Mouse (Mus musculus): ENCODE results near the gene Fam189a1. TPM values are rescaled to one million over a fixed set of nuclear protein-coding genes. Genes with fewer than 3 reads are reported as not detected.

Fam189a1 gene
- polyA plus RNA-seq, 1 experiment from 2014 or later, result 0.46 TPM

GRCm38 (mm10) chr7:64936927-64937326 is 219.4 kb downstream of the Fam189a1 start:
- no peak overlapping the region for H3K9ac ChIP-seq
- no peaks in the 10 kb centered on the region for H3K36me3 ChIP-seq (ENCODE audit: insufficient read depth)
- no peaks in the 10 kb centered on the region for H3K9me3 ChIP-seq (ENCODE audit: low read depth, low read length)
- no peak overlapping the region for H3K4me2 ChIP-seq
- WGBS, result 73% methylated on average over 4 of the region's 4 CpGs
- no peak overlapping the region for H3K27ac ChIP-seq (ENCODE audit: low read depth)
- TF ChIP-seq CTCF (IDR thresholded peaks at IDR 0.05; ENCODE audit: low read depth), result no peak
- H3K4me3 ChIP-seq (ENCODE audit: low read depth, low read length), result no peak overlapping the region
- H3K27me3 ChIP-seq (ENCODE audit: insufficient read depth, low read length), result no peaks in the 10 kb centered on the region
- no peaks in the 10 kb centered on the region for H3K4me1 ChIP-seq (ENCODE audit: insufficient read depth)
- DNase-seq (no peak), ATAC-seq (ENCODE audit: insufficient read depth) (no peak)

- no peaks in the 10 kb centered on the region for H3K4me1 ChIP-seq (ENCODE audit: insufficient read depth)
- no peaks in the 10 kb centered on the region for H3K9me3 ChIP-seq (ENCODE audit: low read depth, low read length)
- 45% methylated on average over 3 of the region's 3 CpGs for WGBS
- no peaks in the 10 kb centered on the region for H3K36me3 ChIP-seq (ENCODE audit: insufficient read depth)
- H3K4me3 ChIP-seq (ENCODE audit: low read depth, low read length), result no peak overlapping the region
- no peaks in the 10 kb centered on the region for H3K27me3 ChIP-seq (ENCODE audit: insufficient read depth, low read length)
- H3K9ac ChIP-seq, result no peak overlapping the region
- no peak for TF ChIP-seq CTCF (IDR thresholded peaks at IDR 0.05; ENCODE audit: low read depth)
- ATAC-seq (ENCODE audit: insufficient read depth) (no peak), DNase-seq (no peak)
- H3K27ac ChIP-seq (ENCODE audit: low read depth), result no peak overlapping the region
- no peak overlapping the region for H3K4me2 ChIP-seq
Measured at GRCm38 (mm10) chr7:64934115-64934514, 222.3 kb downstream of the Fam189a1 start.

GRCm38 (mm10) chr7:64930980-64931379 is 225.4 kb downstream of the Fam189a1 start:
- no peaks in the 10 kb centered on the region for H3K27me3 ChIP-seq (ENCODE audit: insufficient read depth, low read length)
- ATAC-seq (ENCODE audit: insufficient read depth) (no peak; the same call in 1 of the 2 replicates), DNase-seq (peak; percentile 10)
- H3K9me3 ChIP-seq (ENCODE audit: low read depth, low read length), result no peaks in the 10 kb centered on the region
- no peak overlapping the region for H3K4me3 ChIP-seq (ENCODE audit: low read depth, low read length)
- no peaks in the 10 kb centered on the region for H3K4me1 ChIP-seq (ENCODE audit: insufficient read depth)
- no peaks in the 10 kb centered on the region for H3K36me3 ChIP-seq (ENCODE audit: insufficient read depth)
- no peak overlapping the region for H3K9ac ChIP-seq
- TF ChIP-seq CTCF (IDR thresholded peaks at IDR 0.05; ENCODE audit: low read depth), result no peak
- 48% methylated on average over 4 of the region's 4 CpGs for WGBS
- H3K27ac ChIP-seq (ENCODE audit: low read depth), result no peak overlapping the region
- no peak overlapping the region for H3K4me2 ChIP-seq

- Histone ChIP-seq H3K4me3 (ENCODE audit: low read depth, low read length) (no peak overlapping the region), H3K27ac (ENCODE audit: low read depth) (no peak overlapping the region), H3K4me2 (no peak overlapping the region), H3K9ac (no peak overlapping the region), H3K4me1 (ENCODE audit: insufficient read depth) (no peaks in the 10 kb centered on the region), H3K36me3 (ENCODE audit: insufficient read depth) (no peaks in the 10 kb centered on the region), H3K9me3 (ENCODE audit: low read depth, low read length) (no peaks in the 10 kb centered on the region), H3K27me3 (ENCODE audit: insufficient read depth, low read length) (no peaks in the 10 kb centered on the region)
- TF ChIP-seq CTCF (IDR thresholded peaks at IDR 0.05; ENCODE audit: low read depth), result no peak
- ATAC-seq (ENCODE audit: insufficient read depth), result no peak
- 66% methylated on average over 5 of the region's 5 CpGs for WGBS
- no peak for DNase-seq
Measured at GRCm38 (mm10) chr7:64923918-64924317, 232.5 kb downstream of the Fam189a1 start.

- DNase-seq (no peak), ATAC-seq (ENCODE audit: insufficient read depth) (no peak)
- Histone ChIP-seq H3K4me1 (ENCODE audit: insufficient read depth) (no peaks in the 10 kb centered on the region), H3K4me3 (ENCODE audit: low read depth, low read length) (no peak overlapping the region), H3K9ac (no peak overlapping the region), H3K9me3 (ENCODE audit: low read depth, low read length) (no peaks in the 10 kb centered on the region), H3K36me3 (ENCODE audit: insufficient read depth) (no peaks in the 10 kb centered on the region), H3K27ac (ENCODE audit: low read depth) (no peak overlapping the region), H3K27me3 (ENCODE audit: insufficient read depth, low read length) (no peaks in the 10 kb centered on the region), H3K4me2 (no peak overlapping the region)
- WGBS, result 79% methylated on average over 13 of the region's 13 CpGs
- no peak for TF ChIP-seq CTCF (IDR thresholded peaks at IDR 0.05; ENCODE audit: low read depth)
Measured at GRCm38 (mm10) chr7:64921189-64921588, 235.2 kb downstream of the Fam189a1 start.

GRCm38 (mm10) chr7:64920735-64921134 is 235.6 kb downstream of the Fam189a1 start:
- WGBS, result 78% methylated on average over 5 of the region's 5 CpGs
- no peaks in the 10 kb centered on the region for H3K27me3 ChIP-seq (ENCODE audit: insufficient read depth, low read length)
- no peak overlapping the region for H3K9ac ChIP-seq
- no peak for TF ChIP-seq CTCF (IDR thresholded peaks at IDR 0.05; ENCODE audit: low read depth)
- H3K36me3 ChIP-seq (ENCODE audit: insufficient read depth), result no peaks in the 10 kb centered on the region
- DNase-seq (no peak), ATAC-seq (ENCODE audit: insufficient read depth) (no peak)
- no peaks in the 10 kb centered on the region for H3K9me3 ChIP-seq (ENCODE audit: low read depth, low read length)
- H3K4me2 ChIP-seq, result no peak overlapping the region
- H3K4me3 ChIP-seq (ENCODE audit: low read depth, low read length), result no peak overlapping the region
- no peak overlapping the region for H3K27ac ChIP-seq (ENCODE audit: low read depth)
- H3K4me1 ChIP-seq (ENCODE audit: insufficient read depth), result no peaks in the 10 kb centered on the region

- H3K9me3 ChIP-seq (ENCODE audit: low read depth, low read length), result no peaks in the 10 kb centered on the region
- H3K4me3 ChIP-seq (ENCODE audit: low read depth, low read length), result no peak overlapping the region
- no peaks in the 10 kb centered on the region for H3K36me3 ChIP-seq (ENCODE audit: insufficient read depth)
- 21% methylated on average over 7 of the region's 7 CpGs for WGBS
- DNase-seq (peak; percentile 32), ATAC-seq (ENCODE audit: insufficient read depth) (peak; percentile 63; the same call in 1 of the 2 replicates)
- H3K9ac ChIP-seq, result no peak overlapping the region
- TF ChIP-seq CTCF (IDR thresholded peaks at IDR 0.05; ENCODE audit: low read depth), result no peak
- H3K4me1 ChIP-seq (ENCODE audit: insufficient read depth), result no peaks in the 10 kb centered on the region
- H3K4me2 ChIP-seq, result no peak overlapping the region
- no peak overlapping the region for H3K27ac ChIP-seq (ENCODE audit: low read depth)
- no peaks in the 10 kb centered on the region for H3K27me3 ChIP-seq (ENCODE audit: insufficient read depth, low read length)
Measured at GRCm38 (mm10) chr7:64916654-64917053, 239.7 kb downstream of the Fam189a1 start.

- no peak overlapping the region for H3K4me2 ChIP-seq
- no peak overlapping the region for H3K27ac ChIP-seq (ENCODE audit: low read depth)
- no peak for ATAC-seq (ENCODE audit: insufficient read depth)
- H3K27me3 ChIP-seq (ENCODE audit: insufficient read depth, low read length), result no peaks in the 10 kb centered on the region
- 57% methylated on average over 2 of the region's 2 CpGs for whole genome bisulfite sequencing
- no peaks in the 10 kb centered on the region for H3K4me1 ChIP-seq (ENCODE audit: insufficient read depth)
- no peak for TF ChIP-seq CTCF (IDR thresholded peaks at IDR 0.05; ENCODE audit: low read depth)
- no peak overlapping the region for H3K4me3 ChIP-seq (ENCODE audit: low read depth, low read length)
- no peak for DNase-seq
- no peak overlapping the region for H3K9ac ChIP-seq
- no peaks in the 10 kb centered on the region for H3K36me3 ChIP-seq (ENCODE audit: insufficient read depth)
- H3K9me3 ChIP-seq (ENCODE audit: low read depth, low read length), result no peaks in the 10 kb centered on the region
Measured at GRCm38 (mm10) chr7:64915121-64915520, 241.2 kb downstream of the Fam189a1 start.

Measured in lung, embryonic 14.5 days (tissue).